ENCODE assay signal across 11 mouse cellular contexts in genomic region chr6:51162208-51163082, GRCm38 (mm10).
A peak's percentile ranks its signal among the peaks of the same experiment; 100 is the strongest.
DNase-seq lines count a peak whose midpoint lies in the region; ATAC-seq and TF ChIP-seq lines count a peak whose summit lies in the region.
"Had no signal": no experiment of that assay in that cellular context is flagged by ENCODE, and none has a peak within 500 bp of the region (broad histone marks: within the 10 kb centered on the region; RNA-seq: fewer than 3 reads in every experiment).

No protein-coding gene starts in this region.

- peak overlapping the region; percentile 56; the same call in 1 of the 2 replicates for H3K27ac ChIP-seq in forebrain, embryonic 12.5 days
- no peak overlapping the region for H3K27ac ChIP-seq in forebrain, postnatal 0 days (ENCODE audit: low read depth, low read length)
- H3K27ac ChIP-seq in lung, embryonic 15.5 days, result peak overlapping the region; percentile 68
- H3K27ac ChIP-seq in heart, embryonic 12.5 days (ENCODE audit: poor library complexity, severe bottlenecking), result peak overlapping the region; percentile 83
- no peak overlapping the region for H3K27ac ChIP-seq in thymus, adult 2 months (ENCODE audit: control insufficient read depth, insufficient read depth, low read length)
- H3K27ac ChIP-seq: limb, embryonic 12.5 days; midbrain, embryonic 13.5 days had no signal

- no peak for TF ChIP-seq CTCF in forebrain, postnatal 0 days (IDR thresholded peaks at IDR 0.05; ENCODE audit: low read depth)
- no peak for TF ChIP-seq CTCF in thymus, adult 2 months (IDR thresholded peaks at IDR 0.05; ENCODE audit: borderline replicate concordance, control insufficient read depth, extremely low read depth, insufficient read depth, low read length, poor library complexity)

- H3K4me2 ChIP-seq in forebrain, embryonic 12.5 days, result no peak overlapping the region
- no peak overlapping the region for H3K4me2 ChIP-seq in forebrain, postnatal 0 days (ENCODE audit: low read depth)
- no peak overlapping the region for H3K4me2 ChIP-seq in lung, embryonic 15.5 days
- H3K4me2 ChIP-seq in heart, embryonic 12.5 days, result no peak overlapping the region
- H3K4me2 ChIP-seq: limb, embryonic 12.5 days; midbrain, embryonic 13.5 days had no signal

- H3K4me3 ChIP-seq in forebrain, embryonic 12.5 days (replicated peaks), result no peak overlapping the region
- H3K4me3 ChIP-seq in forebrain, postnatal 0 days (ENCODE audit: low read depth, low read length), result no peak overlapping the region
- no peak overlapping the region for H3K4me3 ChIP-seq in lung, embryonic 15.5 days
- H3K4me3 ChIP-seq in heart, embryonic 12.5 days, result no peak overlapping the region
- no peak overlapping the region for H3K4me3 ChIP-seq in thymus, adult 2 months (ENCODE audit: control insufficient read depth, insufficient read depth, low read length)
- H3K4me3 ChIP-seq: limb, embryonic 12.5 days; midbrain, embryonic 13.5 days had no signal

- H3K9me3 ChIP-seq in forebrain, embryonic 12.5 days, result no peaks in the 10 kb centered on the region
- H3K9me3 ChIP-seq in forebrain, postnatal 0 days (ENCODE audit: low read length), result no peaks in the 10 kb centered on the region
- no peaks in the 10 kb centered on the region for H3K9me3 ChIP-seq in lung, embryonic 15.5 days
- H3K9me3 ChIP-seq in heart, embryonic 12.5 days (replicated peaks), result no peaks in the 10 kb centered on the region
- H3K9me3 ChIP-seq: limb, embryonic 12.5 days; midbrain, embryonic 13.5 days had no signal

- no peaks in the 10 kb centered on the region for H3K36me3 ChIP-seq in forebrain, embryonic 12.5 days (replicated peaks)
- no peaks in the 10 kb centered on the region for H3K36me3 ChIP-seq in forebrain, postnatal 0 days (ENCODE audit: insufficient read depth)
- no peaks in the 10 kb centered on the region for H3K36me3 ChIP-seq in lung, embryonic 15.5 days
- H3K36me3 ChIP-seq in heart, embryonic 12.5 days, result no peaks in the 10 kb centered on the region
- H3K36me3 ChIP-seq in thymus, adult 2 months (ENCODE audit: control insufficient read depth, insufficient read depth, low read length), result no peaks in the 10 kb centered on the region
- H3K36me3 ChIP-seq: limb, embryonic 12.5 days; midbrain, embryonic 13.5 days had no signal

- H3K27me3 ChIP-seq in forebrain, embryonic 12.5 days, result no peaks in the 10 kb centered on the region
- no peaks in the 10 kb centered on the region for H3K27me3 ChIP-seq in forebrain, postnatal 0 days (ENCODE audit: insufficient read depth, low read length)
- no peaks in the 10 kb centered on the region for H3K27me3 ChIP-seq in lung, embryonic 15.5 days
- no peaks in the 10 kb centered on the region for H3K27me3 ChIP-seq in heart, embryonic 12.5 days (replicated peaks)
- no peaks in the 10 kb centered on the region for H3K27me3 ChIP-seq in thymus, adult 2 months (ENCODE audit: control insufficient read depth, insufficient read depth, low read length)
- H3K27me3 ChIP-seq: midbrain, embryonic 13.5 days; Patski had no signal

- no peak for ATAC-seq in forebrain, embryonic 12.5 days (ENCODE audit: low FRiP score)
- ATAC-seq in forebrain, postnatal 0 days, result no peak
- no peak for ATAC-seq in lung, embryonic 15.5 days (ENCODE audit: borderline replicate concordance, extremely low read depth, low FRiP score, low TSS enrichment)
- peak; percentile 40; the same call in 1 of the 2 replicates for ATAC-seq in heart, embryonic 12.5 days (ENCODE audit: insufficient number of reproducible peaks, low FRiP score)
- ATAC-seq: midbrain, embryonic 13.5 days had no signal

- H3K4me1 ChIP-seq in forebrain, embryonic 12.5 days, result peaks cover 14% of the 10 kb centered on the region
- H3K4me1 ChIP-seq in forebrain, postnatal 0 days (ENCODE audit: insufficient read depth), result no peaks in the 10 kb centered on the region
- H3K4me1 ChIP-seq in lung, embryonic 15.5 days, result peaks cover 25% of the 10 kb centered on the region
- H3K4me1 ChIP-seq in heart, embryonic 12.5 days (replicated peaks), result peaks cover 31% of the 10 kb centered on the region
- no peaks in the 10 kb centered on the region for H3K4me1 ChIP-seq in thymus, adult 2 months (replicated peaks; ENCODE audit: control insufficient read depth, insufficient read depth, low read length)

- DNase-seq in forebrain, postnatal 0 days, result no peak
- DNase-seq in lung, postnatal 25 days (ENCODE audit: low spot score), result no peak
- DNase-seq in skeletal muscle tissue, adult 2 months (ENCODE audit: low read depth, low spot score), result peak; percentile 73
- DNase-seq in thymus, adult 2 months, result no peak
- DNase-seq in frontal cortex, postnatal 25 days (ENCODE audit: low spot score in 2 of 2), result no peak

- no peak overlapping the region for H3K9ac ChIP-seq in forebrain, embryonic 12.5 days
- H3K9ac ChIP-seq in forebrain, postnatal 0 days, result no peak overlapping the region
- no peak overlapping the region for H3K9ac ChIP-seq in lung, embryonic 15.5 days
- no peak overlapping the region for H3K9ac ChIP-seq in heart, embryonic 12.5 days
- H3K9ac ChIP-seq: limb, embryonic 12.5 days; midbrain, embryonic 13.5 days had no signal

- 51% methylated on average over 14 of the region's 14 CpGs for WGBS in forebrain, embryonic 12.5 days
- WGBS in forebrain, postnatal 0 days, result 18% methylated on average over 14 of the region's 14 CpGs
- WGBS in lung, embryonic 15.5 days, result 35% methylated on average over 14 of the region's 14 CpGs
- 55% methylated on average over 14 of the region's 14 CpGs for WGBS in heart, embryonic 12.5 days
- 87% methylated on average over 14 of the region's 14 CpGs for WGBS in thymus, adult 2 months

- TF ChIP-seq POLR2A in thymus, adult 2 months (IDR thresholded peaks at IDR 0.05; ENCODE audit: control insufficient read depth, extremely low read depth, insufficient read depth, low read length, poor library complexity), result no peak

Comparison
In these comparisons a context has a peak if more than half of its experiments do, and no peak if none do; other contexts are left out.
1. H3K27ac ChIP-seq: peak in forebrain, embryonic 12.5 days (single experiment), lung, embryonic 15.5 days (single experiment) and heart, embryonic 12.5 days (single experiment); none in forebrain, postnatal 0 days (single experiment) and thymus, adult 2 months (single experiment).